Mouse (Mus musculus): ENCODE measurements around the gene Xpc. TPM values are rescaled to one million over a fixed set of nuclear protein-coding genes. Genes with fewer than 3 reads are reported as not detected.

The Xpc gene
- polyA plus RNA-seq, 1 experiment, result 4.2 TPM

- Histone ChIP-seq H3K4me3 (ENCODE audit: low read depth, low read length) (no peak overlapping the region), H3K4me1 (ENCODE audit: control insufficient read depth, insufficient read depth, insufficient read length, low read length) (peaks cover 3% of the 10 kb centered on the region), H3K36me3 (ENCODE audit: control insufficient read depth, insufficient read depth, low read length) (peaks cover 59% of the 10 kb centered on the region), H3K27me3 (ENCODE audit: control insufficient read depth, insufficient read depth, low read length) (no peaks in the 10 kb centered on the region), H3K27ac (ENCODE audit: insufficient read depth, low read depth, low read length) (peak overlapping the region; percentile 42)
- 54% methylated on average over 9 of the region's 9 CpGs for WGBS
- TF ChIP-seq POLR2A (IDR thresholded peaks at IDR 0.05; ENCODE audit: low read depth, low read length) (no peak), CTCF (IDR thresholded peaks at IDR 0.05; ENCODE audit: extremely low read depth, insufficient read length, insufficient replicate concordance, low read depth, low read length) (no peak)
Measured at GRCm38 (mm10) chr6:91488496-91489212, 27.0 kb downstream of the Xpc start.

- H3K4me3 ChIP-seq (ENCODE audit: low read depth, low read length), result no peak overlapping the region
- peaks cover 3% of the 10 kb centered on the region for H3K4me1 ChIP-seq (ENCODE audit: control insufficient read depth, insufficient read depth, insufficient read length, low read length)
- H3K27ac ChIP-seq (ENCODE audit: insufficient read depth, low read depth, low read length), result no peak overlapping the region
- no peak for TF ChIP-seq CTCF (IDR thresholded peaks at IDR 0.05; ENCODE audit: extremely low read depth, insufficient read length, insufficient replicate concordance, low read depth, low read length)
- TF ChIP-seq POLR2A (IDR thresholded peaks at IDR 0.05; ENCODE audit: low read depth, low read length), result no peak
- 90% methylated on average over 15 of the region's 15 CpGs for whole genome bisulfite sequencing
- H3K27me3 ChIP-seq (ENCODE audit: control insufficient read depth, insufficient read depth, low read length), result no peaks in the 10 kb centered on the region
- H3K36me3 ChIP-seq (ENCODE audit: control insufficient read depth, insufficient read depth, low read length), result peaks cover 67% of the 10 kb centered on the region
Measured at GRCm38 (mm10) chr6:91486736-91487453, 28.8 kb downstream of the Xpc start.

- Histone ChIP-seq H3K27ac (ENCODE audit: insufficient read depth, low read depth, low read length) (no peak overlapping the region), H3K36me3 (ENCODE audit: control insufficient read depth, insufficient read depth, low read length) (peaks cover 77% of the 10 kb centered on the region), H3K27me3 (ENCODE audit: control insufficient read depth, insufficient read depth, low read length) (no peaks in the 10 kb centered on the region), H3K4me3 (ENCODE audit: low read depth, low read length) (no peak overlapping the region), H3K4me1 (ENCODE audit: control insufficient read depth, insufficient read depth, insufficient read length, low read length) (no peaks in the 10 kb centered on the region)
- TF ChIP-seq CTCF (IDR thresholded peaks at IDR 0.05; ENCODE audit: extremely low read depth, insufficient read length, insufficient replicate concordance, low read depth, low read length), result no peak
- TF ChIP-seq POLR2A (IDR thresholded peaks at IDR 0.05; ENCODE audit: low read depth, low read length), result no peak
- 73% methylated on average over 2 of the region's 2 CpGs for WGBS
Measured at GRCm38 (mm10) chr6:91483371-91483770, 32.3 kb downstream of the Xpc start.

GRCm38 (mm10) chr6:91476541-91476940, 39.1 kb downstream of the Xpc start:
- Histone ChIP-seq H3K4me1 (ENCODE audit: control insufficient read depth, insufficient read depth, insufficient read length, low read length) (peaks cover 9% of the 10 kb centered on the region), H3K27ac (ENCODE audit: insufficient read depth, low read depth, low read length) (no peak overlapping the region), H3K36me3 (ENCODE audit: control insufficient read depth, insufficient read depth, low read length) (peaks cover 38% of the 10 kb centered on the region), H3K27me3 (ENCODE audit: control insufficient read depth, insufficient read depth, low read length) (no peaks in the 10 kb centered on the region), H3K4me3 (ENCODE audit: low read depth, low read length) (no peak overlapping the region)
- 100% methylated on average over 2 of the region's 2 CpGs for WGBS
- TF ChIP-seq POLR2A (IDR thresholded peaks at IDR 0.05; ENCODE audit: low read depth, low read length) (no peak), CTCF (IDR thresholded peaks at IDR 0.05; ENCODE audit: extremely low read depth, insufficient read length, insufficient replicate concordance, low read depth, low read length) (no peak)

- Histone ChIP-seq H3K4me3 (ENCODE audit: low read depth, low read length) (peak overlapping the region; percentile 80), H3K4me1 (ENCODE audit: control insufficient read depth, insufficient read depth, insufficient read length, low read length) (peaks cover 9% of the 10 kb centered on the region), H3K27ac (ENCODE audit: insufficient read depth, low read depth, low read length) (peak overlapping the region; percentile 32), H3K36me3 (ENCODE audit: control insufficient read depth, insufficient read depth, low read length) (peaks cover 25% of the 10 kb centered on the region), H3K27me3 (ENCODE audit: control insufficient read depth, insufficient read depth, low read length) (no peaks in the 10 kb centered on the region)
- 44% methylated on average over 9 of the region's 9 CpGs for WGBS
- TF ChIP-seq POLR2A (IDR thresholded peaks at IDR 0.05; ENCODE audit: low read depth, low read length) (no peak), CTCF (IDR thresholded peaks at IDR 0.05; ENCODE audit: extremely low read depth, insufficient read length, insufficient replicate concordance, low read depth, low read length) (no peak)
Measured at GRCm38 (mm10) chr6:91474441-91475190, 41.1 kb downstream of the Xpc start.

- no peaks in the 10 kb centered on the region for H3K27me3 ChIP-seq (ENCODE audit: control insufficient read depth, insufficient read depth, low read length)
- peak overlapping the region; percentile 32 for H3K27ac ChIP-seq (ENCODE audit: insufficient read depth, low read depth, low read length)
- H3K4me1 ChIP-seq (ENCODE audit: control insufficient read depth, insufficient read depth, insufficient read length, low read length), result peaks cover 9% of the 10 kb centered on the region
- TF ChIP-seq POLR2A (IDR thresholded peaks at IDR 0.05; ENCODE audit: low read depth, low read length), result no peak
- no peak for TF ChIP-seq CTCF (IDR thresholded peaks at IDR 0.05; ENCODE audit: extremely low read depth, insufficient read length, insufficient replicate concordance, low read depth, low read length)
- H3K36me3 ChIP-seq (ENCODE audit: control insufficient read depth, insufficient read depth, low read length), result peaks cover 18% of the 10 kb centered on the region
- 0% methylated on average over 27 of the region's 27 CpGs for WGBS
- H3K4me3 ChIP-seq (ENCODE audit: low read depth, low read length), result peak overlapping the region; percentile 80
Measured at GRCm38 (mm10) chr6:91473805-91474440, 41.8 kb downstream of the Xpc start.

All from small intestine, adult 2 months (tissue).